Mouse (Mus musculus) common myeloid progenitor, adult 5-6 weeks (primary cell): ENCODE results near the gene Git1. TPM values are rescaled to one million over a fixed set of nuclear protein-coding genes. Genes with fewer than 3 reads are reported as not detected.

ENCODE experiments used
- ATAC-seq: replicated peaks from 2 replicates; pipeline ENCODE4 v1.8.0; 2016; ENCODE audit warnings: low read depth, mild to moderate bottlenecking, moderate TSS enrichment, inconsistent platforms; ENCODE audit not compliant: poor library complexity, severe bottlenecking
- total RNA-seq: library from RNA; stranded (forward); fragments of 200-1000, 187-1606 nt; gene quantifications from 2 replicates; pipeline ENCODE4 v1.2.3, GENCODE M21; 2017

Gene Git1
- total RNA-seq, 1 experiment from 2014 or later, result 24.1 TPM

- ATAC-seq, result no peak
Measured at GRCm38 (mm10) chr11:77499354-77499753, 6.0 kb downstream of the Git1 start.

GRCm38 (mm10) chr11:77500361-77501325 is 7.3 kb downstream of the Git1 start:
- no peak for ATAC-seq

GRCm38 (mm10) chr11:77501392-77501791 is 8.0 kb downstream of the Git1 start:
- ATAC-seq, result peak; percentile 75

- no peak for ATAC-seq
Measured at GRCm38 (mm10) chr11:77501971-77502370, 8.6 kb downstream of the Git1 start.

- no peak for ATAC-seq
Measured at GRCm38 (mm10) chr11:77502481-77502880, 9.1 kb downstream of the Git1 start.

GRCm38 (mm10) chr11:77503511-77503910 is 10.1 kb downstream of the Git1 start:
- ATAC-seq, result no peak

- ATAC-seq, result no peak
Measured at GRCm38 (mm10) chr11:77504377-77504776, 11.0 kb downstream of the Git1 start.

GRCm38 (mm10) chr11:77505291-77505980 is 12.1 kb downstream of the Git1 start:
- ATAC-seq, result no peak

GRCm38 (mm10) chr11:77506273-77506672 is 12.9 kb downstream of the Git1 start:
- ATAC-seq, result no peak

GRCm38 (mm10) chr11:77506941-77507340 is 13.6 kb downstream of the Git1 start:
- ATAC-seq, result no peak

GRCm38 (mm10) chr11:77507426-77507825 is 14.1 kb downstream of the Git1 start:
- ATAC-seq, result no peak

GRCm38 (mm10) chr11:77508068-77509021 is 15.0 kb downstream of the Git1 start:
- ATAC-seq, result peak; percentile 82

GRCm38 (mm10) chr11:77511336-77511735 is 18.0 kb downstream of the Git1 start:
- no peak for ATAC-seq

GRCm38 (mm10) chr11:77512891-77513810 is 19.8 kb downstream of the Git1 start:
- peak; percentile 42; the same call in 1 of the 2 replicates for ATAC-seq

- ATAC-seq, result 0 out of 2 replicates have a peak, but pooled peaks have one; percentile 2
Measured at GRCm38 (mm10) chr11:77513811-77514170, 20.4 kb downstream of the Git1 start.

GRCm38 (mm10) chr11:77514281-77514831 is 21.0 kb downstream of the Git1 start:
- 0 out of 2 replicates have a peak, but pooled peaks have one; percentile 6 for ATAC-seq

GRCm38 (mm10) chr11:77514832-77515636 is 21.7 kb downstream of the Git1 start, which contains the start of gene Abhd15:
Gene Abhd15, plus strand, starts transcription at chr11:77515121.
- peak; percentile 19 for ATAC-seq
